Mouse (Mus musculus): Measurements from ENCODE around the gene Rpl13a.

DNA sequence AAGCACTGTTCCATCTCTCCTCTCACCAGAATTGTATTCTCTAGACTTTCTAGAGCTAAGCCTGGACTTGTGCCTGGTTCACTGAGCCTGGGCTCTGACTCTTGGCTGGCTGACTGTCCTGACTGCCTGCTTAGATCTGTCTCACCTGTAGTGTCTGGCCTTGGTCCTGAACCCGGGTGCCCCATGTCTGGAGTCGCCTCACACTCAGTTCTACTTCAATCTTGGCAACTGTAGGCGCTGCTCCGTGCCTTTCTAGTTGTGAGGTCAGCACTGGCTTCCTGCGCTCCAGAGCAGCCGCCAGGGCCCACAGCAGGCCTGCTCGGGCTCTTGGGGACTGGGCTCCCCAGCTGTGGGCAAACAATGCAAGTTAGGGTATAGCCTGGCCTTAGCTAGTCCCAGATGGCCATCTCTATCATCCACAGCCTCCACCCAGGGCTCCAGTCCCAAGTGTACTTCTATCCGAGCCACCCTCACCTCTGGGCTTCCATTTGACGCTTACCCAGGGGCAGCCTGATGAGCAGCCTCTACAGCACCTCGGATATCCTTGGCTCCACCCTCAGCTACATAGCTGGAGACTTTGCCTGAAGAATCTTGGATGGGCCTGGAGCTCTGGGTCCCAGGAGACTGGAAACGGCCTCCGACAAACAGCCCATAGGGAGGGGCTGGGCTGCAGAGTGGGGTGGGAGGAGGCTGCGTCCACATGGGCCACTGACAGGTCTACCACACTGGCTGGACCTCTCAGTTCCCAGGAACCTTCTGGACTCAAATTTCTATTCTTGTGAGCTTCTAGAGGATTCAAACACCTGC, 16.0 kb upstream of the Rpl13a start:
- TF ChIP-seq POLR2A (IDR thresholded peaks at IDR 0.05; ENCODE audit: control insufficient read depth, extremely low read depth, insufficient read depth, low read length, poor library complexity) (no peak), CTCF (IDR thresholded peaks at IDR 0.05; ENCODE audit: borderline replicate concordance, control insufficient read depth, extremely low read depth, insufficient read depth, low read length, poor library complexity) (no peak)
